Mouse (Mus musculus) myocyte (in vitro differentiated cells): ENCODE measurements around the gene Dkk3. TPM values are rescaled to one million over a fixed set of nuclear protein-coding genes. Genes with fewer than 3 reads are reported as not detected.

ENCODE experiments used
- H3K27me3 ChIP-seq: one replicate; pipeline ENCODE4 v1.6.1; 2011; ENCODE audit not compliant: control insufficient read depth, insufficient read depth, insufficient read length
- H3K36me3 ChIP-seq: one replicate; pipeline ENCODE4 v1.6.1; 2011; ENCODE audit not compliant: control insufficient read depth, insufficient read depth
- H3K4me2 ChIP-seq: one replicate; pipeline ENCODE4 v1.6.1; 2011; ENCODE audit warnings: low read depth, control low read depth
- H3K4me3 ChIP-seq: one replicate; pipeline ENCODE4 v1.5.1; 2011; ENCODE audit warnings: mild to moderate bottlenecking, control low read depth, moderate library complexity
- H3K79me2 ChIP-seq: one replicate; pipeline ENCODE4 v1.6.1; 2011; ENCODE audit not compliant: control insufficient read depth, insufficient read depth
- H3ac ChIP-seq: one replicate; pipeline ENCODE4 v1.6.1; 2011; ENCODE audit not compliant: control insufficient read depth, insufficient read length
- CEBPB ChIP-seq: IDR thresholded peaks from 2 replicates; pipeline ENCODE4 v1.6.1; 2011; ENCODE audit warnings: mild to moderate bottlenecking, moderate library complexity; ENCODE audit not compliant: poor library complexity, insufficient read depth, severe bottlenecking
- E2F4 ChIP-seq: IDR thresholded peaks from one replicate; pipeline ENCODE4 v1.6.1; 2011; ENCODE audit warnings: mild to moderate bottlenecking, control low read depth, moderate library complexity; ENCODE audit not compliant: insufficient read depth
- MAX ChIP-seq: IDR thresholded peaks from one replicate; pipeline ENCODE4 v1.6.1; 2011; ENCODE audit warnings: low read depth, mild to moderate bottlenecking, control low read depth
- MYOD1 ChIP-seq, 3 experiments: IDR thresholded peaks; one replicate each; pipeline ENCODE4 v1.6.1; 2011; ENCODE audit warnings: control low read depth in 2 of 3, low read depth in 2 of 3, mild to moderate bottlenecking in 2 of 3, moderate library complexity in 1 of 3; ENCODE audit not compliant: insufficient read length in 2 of 3, control insufficient read depth in 1 of 3
- MYOG ChIP-seq, 3 experiments: IDR thresholded peaks; one replicate each; pipeline ENCODE4 v1.6.1; 2011; ENCODE audit warnings: control low read depth in 2 of 3, low read depth in 2 of 3, mild to moderate bottlenecking in 2 of 3; ENCODE audit not compliant: insufficient read length in 2 of 3, control insufficient read depth in 1 of 3, insufficient read depth in 1 of 3
- POLR2A ChIP-seq: IDR thresholded peaks from one replicate; pipeline ENCODE4 v1.6.1; 2011; ENCODE audit warnings: low read depth, mild to moderate bottlenecking, control low read depth, moderate library complexity; ENCODE audit not compliant: insufficient read length
- POLR2AphosphoS2 ChIP-seq: IDR thresholded peaks from one replicate; pipeline ENCODE4 v1.6.1; 2011; ENCODE audit warnings: low read depth, control low read depth; ENCODE audit not compliant: insufficient read length
- REST ChIP-seq: IDR thresholded peaks from one replicate; pipeline ENCODE4 v1.6.1; 2011; ENCODE audit warnings: mild to moderate bottlenecking, control low read depth, moderate library complexity; ENCODE audit not compliant: insufficient read depth, insufficient read length
- SRF ChIP-seq: IDR thresholded peaks from one replicate; pipeline ENCODE4 v1.6.1; 2011; ENCODE audit warnings: low read depth; ENCODE audit not compliant: control insufficient read depth, insufficient read length
- TCF12 ChIP-seq: IDR thresholded peaks from one replicate; pipeline ENCODE4 v1.6.1; 2011; ENCODE audit warnings: mild to moderate bottlenecking, control low read depth; ENCODE audit not compliant: poor library complexity, insufficient read depth, severe bottlenecking
- TCF3 ChIP-seq: IDR thresholded peaks from one replicate; pipeline ENCODE4 v1.6.1; 2011; ENCODE audit warnings: low read depth, control low read depth; ENCODE audit not compliant: insufficient read length
- USF1 ChIP-seq: IDR thresholded peaks from one replicate; pipeline ENCODE4 v1.6.1; 2011; ENCODE audit warnings: low read depth, mild to moderate bottlenecking, control low read depth, moderate library complexity
- polyA plus RNA-seq: library from polyadenylated mRNA; unstranded; fragments of >200 nt; fragmentation: generic; extraction: Trizol; gene quantifications from one replicate; pipeline ENCODE4 v1.2.1, GENCODE M21; 2012; ENCODE audit warnings: missing spikeins

Gene Dkk3
- polyA plus RNA-seq, 1 experiment = 0.10 TPM

- Histone ChIP-seq H3K4me2 (no peak overlapping the region), H3ac (no peak overlapping the region), H3K36me3 (no peaks in the 10 kb centered on the region), H3K4me3 (no peak overlapping the region), H3K79me2 (no peaks in the 10 kb centered on the region), H3K27me3 (no peaks in the 10 kb centered on the region)
- no peak for TF ChIP-seq POLR2AphosphoS2
- no peak for TF ChIP-seq CEBPB
- no peak for TF ChIP-seq POLR2A
- TF ChIP-seq SRF = no peak
- no peak for TF ChIP-seq REST
- no peak for TF ChIP-seq MAX
- TF ChIP-seq MYOG (IDR thresholded peaks at IDR 0.05; ENCODE audit: control insufficient read depth in 1 of 3, insufficient read depth in 1 of 3, insufficient read length in 2 of 3, low read depth in 2 of 3) = no peak
- no peak for TF ChIP-seq USF1
- TF ChIP-seq TCF3 = no peak
- no peak for TF ChIP-seq MYOD1 (IDR thresholded peaks at IDR 0.05; ENCODE audit: control insufficient read depth in 1 of 3, insufficient read length in 2 of 3, low read depth in 2 of 3)
- no peak for TF ChIP-seq TCF12
Measured at GRCm38 (mm10) chr7:112136537-112136936, 22.3 kb downstream of the Dkk3 start.

- no peak for TF ChIP-seq SRF
- no peak for TF ChIP-seq USF1
- no peak for TF ChIP-seq POLR2AphosphoS2
- no peak for TF ChIP-seq MYOD1 (IDR thresholded peaks at IDR 0.05; ENCODE audit: control insufficient read depth in 1 of 3, insufficient read length in 2 of 3, low read depth in 2 of 3)
- no peak for TF ChIP-seq POLR2A
- TF ChIP-seq MYOG (IDR thresholded peaks at IDR 0.05; ENCODE audit: control insufficient read depth in 1 of 3, insufficient read depth in 1 of 3, insufficient read length in 2 of 3, low read depth in 2 of 3) = no peak
- TF ChIP-seq TCF3 = no peak
- TF ChIP-seq MAX = no peak
- TF ChIP-seq E2F4 = no peak
- no peak for TF ChIP-seq CEBPB
- no peak for TF ChIP-seq REST
- H3K4me2 ChIP-seq = no peak overlapping the region
- H3K27me3 ChIP-seq = no peaks in the 10 kb centered on the region
- no peak overlapping the region for H3K4me3 ChIP-seq
- no peaks in the 10 kb centered on the region for H3K36me3 ChIP-seq
- no peaks in the 10 kb centered on the region for H3K79me2 ChIP-seq
- no peak overlapping the region for H3ac ChIP-seq
Measured at GRCm38 (mm10) chr7:112135161-112135560, 23.7 kb downstream of the Dkk3 start.

GRCm38 (mm10) chr7:112133277-112133676 is 25.6 kb downstream of the Dkk3 start:
- no peak overlapping the region for H3K4me3 ChIP-seq
- TF ChIP-seq MAX (no peak), POLR2A (no peak)
- no peaks in the 10 kb centered on the region for H3K27me3 ChIP-seq
- no peak overlapping the region for H3K4me2 ChIP-seq
- H3K79me2 ChIP-seq = no peaks in the 10 kb centered on the region
- no peaks in the 10 kb centered on the region for H3K36me3 ChIP-seq
- H3ac ChIP-seq = no peak overlapping the region

GRCm38 (mm10) chr7:112132005-112132404 is 26.9 kb downstream of the Dkk3 start:
- no peaks in the 10 kb centered on the region for H3K36me3 ChIP-seq
- H3K4me2 ChIP-seq = no peak overlapping the region
- no peaks in the 10 kb centered on the region for H3K79me2 ChIP-seq
- no peak overlapping the region for H3ac ChIP-seq
- no peaks in the 10 kb centered on the region for H3K27me3 ChIP-seq
- H3K4me3 ChIP-seq = no peak overlapping the region
- TF ChIP-seq REST = no peak
- no peak for TF ChIP-seq TCF12
- no peak for TF ChIP-seq SRF
- no peak for TF ChIP-seq MAX
- TF ChIP-seq USF1 = no peak
- no peak for TF ChIP-seq CEBPB
- no peak for TF ChIP-seq POLR2A
- TF ChIP-seq TCF3 = no peak
- TF ChIP-seq POLR2AphosphoS2 = no peak
- no peak for TF ChIP-seq MYOD1 (IDR thresholded peaks at IDR 0.05; ENCODE audit: control insufficient read depth in 1 of 3, insufficient read length in 2 of 3, low read depth in 2 of 3)
- no peak for TF ChIP-seq MYOG (IDR thresholded peaks at IDR 0.05; ENCODE audit: control insufficient read depth in 1 of 3, insufficient read depth in 1 of 3, insufficient read length in 2 of 3, low read depth in 2 of 3)

GRCm38 (mm10) chr7:112130660-112131059 is 28.2 kb downstream of the Dkk3 start:
- Histone ChIP-seq H3K79me2 (no peaks in the 10 kb centered on the region), H3K4me3 (no peak overlapping the region), H3K36me3 (no peaks in the 10 kb centered on the region), H3K27me3 (no peaks in the 10 kb centered on the region), H3ac (no peak overlapping the region), H3K4me2 (no peak overlapping the region)
- TF ChIP-seq SRF = no peak
- no peak for TF ChIP-seq POLR2AphosphoS2
- TF ChIP-seq MAX = no peak
- no peak for TF ChIP-seq POLR2A
- no peak for TF ChIP-seq TCF3
- TF ChIP-seq USF1 = no peak
- TF ChIP-seq TCF12 = no peak
- TF ChIP-seq MYOG (IDR thresholded peaks at IDR 0.05; ENCODE audit: control insufficient read depth in 1 of 3, insufficient read depth in 1 of 3, insufficient read length in 2 of 3, low read depth in 2 of 3) = no peak
- TF ChIP-seq CEBPB = no peak
- no peak for TF ChIP-seq E2F4
- no peak for TF ChIP-seq REST
- no peak for TF ChIP-seq MYOD1 (IDR thresholded peaks at IDR 0.05; ENCODE audit: control insufficient read depth in 1 of 3, insufficient read length in 2 of 3, low read depth in 2 of 3)
